Mouse (Mus musculus) embryonic facial prominence, embryonic 13.5 days (tissue): Measurements from ENCODE around the gene Cep170. TPM values are rescaled to one million over a fixed set of nuclear protein-coding genes. Genes with fewer than 3 reads are reported as not detected.

Source experiments
- ATAC-seq: fragments of 200-750 bp; cut with Nextera tagmentation; 2 replicates; pipeline ENCODE4 v1.8.0; 2017; ENCODE audit warnings: low read depth; ENCODE audit not compliant: insufficient number of reproducible peaks, insufficient read depth, low FRiP score, low TSS enrichment
- H3K27ac ChIP-seq: fragments of 300-500 bp; sonication (generic); 2 replicates; pipeline ENCODE4 v1.5.1; 2015; ENCODE audit warnings: moderate library complexity, mild to moderate bottlenecking, inconsistent platforms
- H3K27me3 ChIP-seq: fragments of 300-500 bp; sonication (generic); 2 replicates; pipeline ENCODE4 v1.6.1; 2015; ENCODE audit warnings: mild to moderate bottlenecking, inconsistent platforms
- H3K36me3 ChIP-seq: fragments of 300-500 bp; sonication (generic); 2 replicates; pipeline ENCODE4 v1.6.1; 2015; ENCODE audit warnings: mild to moderate bottlenecking, inconsistent platforms
- H3K4me1 ChIP-seq: fragments of 300-500 bp; sonication (generic); 2 replicates; pipeline ENCODE4 v1.6.1; 2015; ENCODE audit warnings: inconsistent platforms
- H3K4me2 ChIP-seq: fragments of 300-500 bp; sonication (generic); 2 replicates; pipeline ENCODE4 v1.6.1; 2015; ENCODE audit warnings: moderate library complexity, mild to moderate bottlenecking, inconsistent platforms
- H3K4me3 ChIP-seq: fragments of 300-500 bp; sonication (generic); 2 replicates; pipeline ENCODE4 v1.5.1; 2015; ENCODE audit warnings: mild to moderate bottlenecking, inconsistent platforms
- H3K9ac ChIP-seq: fragments of 300-500 bp; sonication (generic); 2 replicates; pipeline ENCODE4 v1.6.1; 2015; ENCODE audit warnings: mild to moderate bottlenecking, inconsistent platforms
- H3K9me3 ChIP-seq: fragments of 300-500 bp; sonication (generic); 2 replicates; pipeline ENCODE4 v1.6.1; 2016; ENCODE audit warnings: inconsistent platforms
- WGBS: fragments of 180-500 bp; shearing (Covaris S2); methylation state at CpG from one replicate; pipeline ENCODE4 v1.1.7; 2015; ENCODE audit warnings: mixed read lengths; 5-methylcytosine and 5-hydroxymethylcytosine counted together
- polyA plus RNA-seq: library from polyadenylated mRNA; unstranded; fragments of >200 nt; fragmentation: Nextera tagmentation; extraction: Ambion mirVana; gene quantifications from 2 replicates; pipeline ENCODE4 v1.2.1, GENCODE M21; 2015

Cep170 gene
- polyA plus RNA-seq, 1 experiment from 2014 or later = 39.3 TPM

DNA sequence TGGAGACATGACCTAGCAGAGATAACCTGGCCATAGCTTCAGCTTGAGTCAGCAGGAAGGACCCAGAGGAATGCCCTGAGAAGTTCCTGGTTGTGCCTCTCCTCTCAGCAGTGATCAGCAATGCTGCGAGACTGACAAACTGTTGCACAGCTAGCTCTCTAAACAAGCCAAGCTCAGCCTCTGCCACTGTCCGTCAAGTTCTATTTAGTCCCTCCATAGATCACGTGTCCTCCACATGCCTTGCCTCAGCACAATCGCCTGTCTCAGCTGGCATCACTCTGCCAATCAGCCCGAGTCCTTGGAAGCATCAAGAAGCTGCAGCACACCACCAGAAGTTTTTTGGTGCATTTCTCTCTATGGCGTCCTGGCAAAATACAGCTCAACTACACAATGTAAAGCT lies 21.0 kb upstream of the Cep170 start:
- WGBS = 43% methylated on average over 6 of the region's 6 CpGs
- Histone ChIP-seq H3K4me1 (no peaks in the 10 kb centered on the region; the same call in 1 of the 2 replicates), H3K9me3 (no peaks in the 10 kb centered on the region), H3K4me2 (peak overlapping the region; percentile 73), H3K27ac (no peak overlapping the region), H3K27me3 (peaks cover 9% of the 10 kb centered on the region), H3K36me3 (peaks cover 4% of the 10 kb centered on the region; the same call in 1 of the 2 replicates), H3K9ac (no peak overlapping the region), H3K4me3 (no peak overlapping the region; the same call in 1 of the 2 replicates)
- no peak for ATAC-seq

DNA sequence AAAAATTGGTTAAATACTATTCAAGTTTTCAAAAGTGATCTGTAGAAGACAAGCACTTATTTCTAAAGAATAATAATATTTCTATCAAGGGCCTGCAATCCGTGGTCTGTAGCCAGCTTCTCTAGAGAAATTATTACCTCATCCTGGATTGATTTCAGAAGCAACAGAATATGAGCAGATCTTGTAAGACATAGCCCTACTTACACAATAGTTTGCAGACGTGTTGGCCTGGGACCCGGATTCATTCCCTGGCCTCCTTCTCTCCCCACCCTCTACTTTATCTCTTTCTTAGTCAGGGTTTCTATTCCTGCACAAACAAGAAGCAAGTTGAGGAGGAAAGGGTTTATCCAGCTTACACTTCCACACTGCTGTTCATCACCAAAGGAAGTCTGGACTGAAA lies 20.1 kb upstream of the Cep170 start:
- 64% methylated on average over 3 of the region's 3 CpGs for WGBS
- Histone ChIP-seq H3K36me3 (peaks cover 4% of the 10 kb centered on the region; the same call in 1 of the 2 replicates), H3K4me1 (no peaks in the 10 kb centered on the region; the same call in 1 of the 2 replicates), H3K4me3 (no peak overlapping the region), H3K9me3 (no peaks in the 10 kb centered on the region), H3K27me3 (peaks cover 9% of the 10 kb centered on the region), H3K9ac (no peak overlapping the region), H3K4me2 (no peak overlapping the region), H3K27ac (no peak overlapping the region)
- ATAC-seq = no peak

DNA sequence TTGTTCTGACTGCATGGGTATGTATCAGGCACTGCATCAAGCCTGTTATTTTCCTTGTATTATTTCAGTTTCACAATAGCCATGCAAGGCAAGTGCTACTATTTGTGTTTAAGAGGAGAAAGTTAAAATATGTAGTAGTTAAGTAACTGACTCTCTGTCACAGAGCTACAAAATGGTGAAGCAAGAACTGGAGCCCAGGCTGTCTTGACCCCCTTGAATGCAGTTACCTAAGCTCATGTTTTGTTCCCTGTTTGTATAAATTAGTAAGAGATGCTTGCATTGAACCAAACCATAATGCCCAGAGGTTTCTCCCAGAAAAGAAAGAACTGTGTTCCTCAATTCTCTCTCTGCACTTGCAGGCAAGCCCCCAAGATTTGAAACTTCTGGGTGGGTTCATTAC lies 19.4 kb upstream of the Cep170 start:
- H3K27me3 ChIP-seq = peaks cover 9% of the 10 kb centered on the region

DNA sequence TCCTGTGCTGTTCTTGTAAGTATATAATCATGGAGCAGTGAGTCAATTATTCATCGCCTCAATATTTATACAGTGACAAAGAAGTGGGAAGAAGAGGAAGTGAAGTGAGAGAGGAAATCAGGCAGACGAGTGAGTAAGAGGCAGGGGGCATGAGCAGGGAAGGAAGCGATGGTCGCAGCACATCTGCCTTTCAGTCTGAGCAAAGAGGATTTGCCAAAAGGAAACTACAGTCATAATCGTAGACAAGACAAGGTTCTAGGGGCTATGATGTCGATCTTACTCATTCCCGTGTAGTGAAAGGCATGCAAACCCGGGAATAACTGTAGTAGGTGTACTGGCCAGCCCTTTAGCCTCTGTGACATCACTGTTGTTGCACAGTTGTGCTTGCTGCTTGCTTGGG lies 18.7 kb upstream of the Cep170 start:
- Histone ChIP-seq H3K36me3 (peaks cover 4% of the 10 kb centered on the region; the same call in 1 of the 2 replicates), H3K4me2 (no peak overlapping the region), H3K4me1 (no peaks in the 10 kb centered on the region; the same call in 1 of the 2 replicates), H3K4me3 (no peak overlapping the region), H3K27me3 (peaks cover 9% of the 10 kb centered on the region), H3K9me3 (no peaks in the 10 kb centered on the region), H3K27ac (no peak overlapping the region), H3K9ac (no peak overlapping the region)
- WGBS = 77% methylated on average over 8 of the region's 8 CpGs
- ATAC-seq = no peak

More for the DNA sequence above, 19.4 kb upstream of the Cep170 start:
- Histone ChIP-seq H3K9ac (no peak overlapping the region), H3K9me3 (no peaks in the 10 kb centered on the region), H3K36me3 (peaks cover 4% of the 10 kb centered on the region; the same call in 1 of the 2 replicates), H3K27ac (no peak overlapping the region), H3K4me1 (no peaks in the 10 kb centered on the region; the same call in 1 of the 2 replicates), H3K4me3 (no peak overlapping the region), H3K4me2 (no peak overlapping the region)
- ATAC-seq = no peak

DNA sequence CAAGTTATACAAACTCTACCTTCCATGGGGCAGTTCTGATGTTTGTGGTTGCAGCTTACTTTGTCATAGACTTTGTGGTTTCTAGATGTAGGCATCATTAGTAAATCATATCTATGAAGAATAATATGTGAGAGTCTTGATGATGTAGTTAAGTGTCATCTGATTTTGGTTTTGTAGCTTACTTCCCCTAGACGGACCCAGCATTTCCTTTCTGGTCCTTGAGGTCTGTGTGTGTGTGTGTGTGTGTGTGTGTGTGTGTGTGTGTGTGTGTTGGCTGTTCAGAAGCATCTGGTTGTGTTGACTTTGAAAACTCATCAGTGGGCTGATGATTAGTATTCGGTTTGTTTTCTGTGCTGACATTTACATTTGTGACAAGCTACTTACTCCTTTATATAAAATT lies 18.2 kb upstream of the Cep170 start:
- H3K4me1 ChIP-seq = no peaks in the 10 kb centered on the region; the same call in 1 of the 2 replicates
- H3K9ac ChIP-seq = no peak overlapping the region
- no peaks in the 10 kb centered on the region for H3K9me3 ChIP-seq
- H3K36me3 ChIP-seq = peaks cover 4% of the 10 kb centered on the region; the same call in 1 of the 2 replicates
- H3K27ac ChIP-seq = no peak overlapping the region
- peaks cover 9% of the 10 kb centered on the region for H3K27me3 ChIP-seq
- WGBS = 77% methylated on average over 2 of the region's 2 CpGs
- no peak for ATAC-seq
- no peak overlapping the region for H3K4me2 ChIP-seq
- H3K4me3 ChIP-seq = no peak overlapping the region

DNA sequence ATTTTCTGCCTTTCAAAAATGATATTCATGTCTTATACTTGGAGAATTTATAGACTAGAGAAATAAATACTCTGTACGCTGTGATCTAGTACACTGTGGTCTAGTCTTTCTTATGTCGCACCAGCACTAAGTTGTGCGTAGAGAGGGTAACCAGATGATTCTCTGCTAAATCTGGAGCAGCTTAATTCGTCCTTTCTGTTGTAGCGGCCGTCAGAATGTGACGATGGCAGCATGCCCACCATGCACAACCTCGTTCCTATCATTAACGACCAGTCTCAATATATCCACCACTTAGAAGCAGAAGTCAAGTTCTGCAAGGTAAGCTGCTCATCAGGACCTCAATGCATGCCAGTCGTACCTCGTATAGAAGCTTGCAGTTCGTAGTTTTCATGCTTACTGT lies 14.8 kb upstream of the Cep170 start:
- WGBS = 89% methylated on average over 12 of the region's 12 CpGs
- Histone ChIP-seq H3K27ac (no peak overlapping the region), H3K9ac (no peak overlapping the region), H3K9me3 (no peaks in the 10 kb centered on the region), H3K4me1 (no peaks in the 10 kb centered on the region), H3K4me2 (no peak overlapping the region), H3K27me3 (no peaks in the 10 kb centered on the region), H3K36me3 (peaks cover 9% of the 10 kb centered on the region), H3K4me3 (no peak overlapping the region)
- no peak for ATAC-seq

DNA sequence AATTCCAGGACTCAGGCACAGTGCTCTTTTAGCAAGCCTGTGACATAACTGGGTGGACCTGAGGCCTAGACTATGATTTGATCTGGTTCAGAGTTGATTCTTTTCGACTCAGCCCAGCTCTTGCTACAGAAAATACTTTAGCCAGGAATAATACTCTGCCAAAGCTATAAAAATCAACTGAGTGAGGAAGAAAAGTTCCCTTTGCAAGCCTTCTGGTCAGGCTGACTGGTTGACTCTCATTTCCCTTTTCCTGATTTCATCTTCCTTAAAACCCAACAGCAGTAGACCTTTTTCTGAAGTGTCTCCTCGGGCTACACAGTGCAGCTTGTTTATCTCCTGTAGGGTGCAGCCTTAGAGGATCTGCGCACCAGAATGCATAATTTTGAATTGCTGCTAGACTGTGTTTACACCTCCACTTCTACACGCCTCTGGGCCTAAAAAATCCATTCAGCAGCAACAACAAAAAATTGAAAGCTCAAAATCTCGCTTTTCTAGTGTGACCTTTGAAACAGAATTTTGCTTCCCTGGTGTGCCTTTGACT lies 14.1 kb upstream of the Cep170 start:
- Histone ChIP-seq H3K9me3 (no peaks in the 10 kb centered on the region), H3K4me3 (no peak overlapping the region), H3K9ac (no peak overlapping the region), H3K27me3 (no peaks in the 10 kb centered on the region), H3K27ac (no peak overlapping the region), H3K4me1 (no peaks in the 10 kb centered on the region), H3K4me2 (no peak overlapping the region), H3K36me3 (peaks cover 9% of the 10 kb centered on the region)
- 73% methylated on average over 5 of the region's 5 CpGs for WGBS
- no peak for ATAC-seq

DNA sequence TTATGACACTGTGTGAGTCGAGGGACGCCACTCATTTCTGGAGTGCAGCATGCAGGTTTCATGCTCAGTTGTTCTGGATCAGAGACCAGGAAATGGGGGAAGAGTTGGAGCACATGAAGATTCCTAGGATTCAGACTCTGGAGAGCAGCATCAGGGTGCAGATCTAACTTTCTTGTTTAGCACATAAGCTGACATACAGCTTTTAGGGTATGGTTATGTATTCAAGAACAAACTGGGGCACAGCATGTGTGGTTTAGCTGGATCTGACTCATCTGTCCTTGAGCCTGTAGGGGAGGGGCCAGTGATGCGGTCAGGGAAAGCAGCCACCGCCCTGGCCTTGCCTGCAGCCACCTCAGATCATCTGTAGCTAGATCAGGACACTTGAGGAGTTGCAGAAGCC lies 13.5 kb upstream of the Cep170 start:
- WGBS = 83% methylated on average over 4 of the region's 4 CpGs
- no peak overlapping the region for H3K4me3 ChIP-seq
- no peak overlapping the region for H3K9ac ChIP-seq
- H3K9me3 ChIP-seq = no peaks in the 10 kb centered on the region
- no peak overlapping the region for H3K27ac ChIP-seq
- no peaks in the 10 kb centered on the region for H3K4me1 ChIP-seq
- peaks cover 9% of the 10 kb centered on the region for H3K36me3 ChIP-seq
- no peak overlapping the region for H3K4me2 ChIP-seq
- H3K27me3 ChIP-seq = no peaks in the 10 kb centered on the region
- ATAC-seq = no peak

DNA sequence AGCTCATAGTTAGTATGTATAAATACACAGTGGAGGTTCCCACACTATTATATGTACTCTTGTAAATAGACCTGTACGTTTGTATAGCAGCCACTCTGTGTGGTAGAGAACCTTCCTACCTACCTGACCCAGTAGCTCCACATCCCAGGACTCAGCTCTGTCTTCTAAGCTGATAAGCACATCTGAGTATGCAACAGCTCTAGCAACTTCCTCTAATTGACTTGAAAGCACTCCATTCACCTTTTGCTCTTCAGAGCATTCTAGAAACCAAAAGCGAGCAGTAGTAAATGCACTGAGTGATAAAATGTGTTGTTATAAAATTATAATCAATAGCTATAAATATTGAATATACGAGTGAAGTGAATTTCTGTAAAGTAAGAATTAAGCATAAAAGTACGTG lies 13.1 kb upstream of the Cep170 start:
- no peak overlapping the region for H3K27ac ChIP-seq
- H3K27me3 ChIP-seq = no peaks in the 10 kb centered on the region
- H3K4me3 ChIP-seq = no peak overlapping the region
- H3K36me3 ChIP-seq = peaks cover 9% of the 10 kb centered on the region
- H3K9me3 ChIP-seq = no peaks in the 10 kb centered on the region
- H3K9ac ChIP-seq = no peak overlapping the region
- no peak for ATAC-seq
- WGBS = 83% methylated on average over 4 of the region's 4 CpGs
- H3K4me2 ChIP-seq = no peak overlapping the region
- H3K4me1 ChIP-seq = no peaks in the 10 kb centered on the region

DNA sequence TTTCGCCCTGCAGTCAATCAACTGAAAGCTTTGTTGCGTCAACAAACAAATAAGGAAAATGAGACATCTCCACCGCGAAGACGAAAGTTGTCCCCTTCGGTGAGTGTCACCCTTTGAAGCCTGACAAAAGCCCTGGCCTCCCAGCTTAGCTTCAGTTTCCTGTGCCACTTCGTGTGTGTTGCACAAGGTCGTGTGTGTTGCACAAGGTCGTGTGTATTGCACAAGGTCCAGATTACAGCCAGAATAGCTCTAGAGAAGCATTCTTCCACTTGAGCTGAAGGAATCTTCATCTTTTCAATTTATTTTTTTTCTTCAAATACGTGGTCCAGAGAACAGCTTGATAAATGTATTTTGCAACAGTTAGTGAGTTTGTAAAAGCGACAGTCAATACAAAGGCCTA lies 12.3 kb upstream of the Cep170 start:
- H3K9ac ChIP-seq = no peak overlapping the region
- WGBS = 85% methylated on average over 11 of the region's 11 CpGs
- no peak for ATAC-seq
- H3K4me2 ChIP-seq = no peak overlapping the region
- H3K27me3 ChIP-seq = no peaks in the 10 kb centered on the region
- no peak overlapping the region for H3K27ac ChIP-seq
- H3K4me3 ChIP-seq = no peak overlapping the region
- H3K9me3 ChIP-seq = no peaks in the 10 kb centered on the region
- H3K36me3 ChIP-seq = peaks cover 5% of the 10 kb centered on the region
- H3K4me1 ChIP-seq = no peaks in the 10 kb centered on the region

DNA sequence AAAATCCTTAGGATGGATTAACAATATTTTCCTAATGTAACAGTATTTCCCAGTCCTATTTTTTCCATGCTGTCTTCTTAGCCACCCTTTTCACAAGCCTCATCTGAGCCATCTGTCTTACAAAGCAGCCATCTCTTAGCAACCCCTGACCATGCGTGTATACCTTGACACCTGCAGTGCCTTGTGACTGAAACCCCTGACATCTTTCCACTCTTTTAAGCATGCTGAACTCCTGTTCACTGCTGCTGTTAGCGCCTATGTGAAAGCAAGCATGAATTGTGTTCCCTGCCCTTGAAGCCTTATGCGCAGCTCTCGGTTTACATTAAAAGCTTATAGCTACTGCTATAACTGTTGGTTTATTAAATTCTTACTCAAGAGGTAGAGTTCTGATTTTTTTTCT lies 11.2 kb upstream of the Cep170 start:
- no peak overlapping the region for H3K4me3 ChIP-seq
- H3K9ac ChIP-seq = no peak overlapping the region
- no peaks in the 10 kb centered on the region for H3K4me1 ChIP-seq
- no peak overlapping the region for H3K27ac ChIP-seq
- H3K9me3 ChIP-seq = no peaks in the 10 kb centered on the region
- H3K27me3 ChIP-seq = no peaks in the 10 kb centered on the region
- H3K4me2 ChIP-seq = no peak overlapping the region
- 95% methylated on average over 4 of the region's 4 CpGs for WGBS
- H3K36me3 ChIP-seq = peaks cover 5% of the 10 kb centered on the region
- no peak for ATAC-seq

DNA sequence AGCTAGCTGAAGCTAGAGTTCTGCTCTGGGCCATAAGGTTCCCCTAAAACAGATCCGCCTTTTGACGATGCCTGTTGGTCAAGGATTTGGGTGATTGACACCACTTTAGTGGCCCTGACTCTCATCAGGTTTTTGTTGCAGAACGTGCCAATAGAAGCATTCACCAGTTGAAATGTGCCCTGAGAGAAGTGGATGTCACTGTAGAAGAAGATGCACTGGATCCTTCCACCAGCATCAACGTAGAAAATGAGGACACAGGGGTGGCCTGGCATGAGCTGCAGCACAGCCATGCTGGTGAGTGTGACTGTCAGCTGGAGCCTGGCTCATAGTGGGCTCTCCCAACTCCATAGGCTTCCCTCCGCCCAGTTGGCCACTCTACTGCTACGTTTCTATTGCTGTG lies 10.7 kb upstream of the Cep170 start:
- Histone ChIP-seq H3K9ac (no peak overlapping the region), H3K27ac (no peak overlapping the region), H3K36me3 (peaks cover 5% of the 10 kb centered on the region), H3K4me3 (no peak overlapping the region), H3K9me3 (no peaks in the 10 kb centered on the region), H3K27me3 (no peaks in the 10 kb centered on the region), H3K4me1 (no peaks in the 10 kb centered on the region), H3K4me2 (no peak overlapping the region)
- 86% methylated on average over 6 of the region's 6 CpGs for WGBS
- no peak for ATAC-seq
